Mouse (Mus musculus) 416B (cell line): ENCODE results near the gene Foxg1.

Experiments used
- DNase-seq: peaks from one replicate; pipeline ENCODE4 v3.0.0; 2011; ENCODE audit warnings: low read depth

Gene Foxg1

GRCm38 (mm10) chr12:49386081-49386805 is 3.8 kb downstream of the Foxg1 start:
- DNase-seq, result no peak

- no peak for DNase-seq
Measured at GRCm38 (mm10) chr12:49387856-49388598, 5.6 kb downstream of the Foxg1 start.

- no peak for DNase-seq
Measured at GRCm38 (mm10) chr12:49389666-49390065, 7.2 kb downstream of the Foxg1 start.

GRCm38 (mm10) chr12:49390257-49390656 is 7.8 kb downstream of the Foxg1 start:
- no peak for DNase-seq

- DNase-seq, result no peak
Measured at GRCm38 (mm10) chr12:49390926-49391304, 8.5 kb downstream of the Foxg1 start.

GRCm38 (mm10) chr12:49391305-49392040 is 9.0 kb downstream of the Foxg1 start:
- no peak for DNase-seq

- no peak for DNase-seq
Measured at GRCm38 (mm10) chr12:49392041-49392390, 9.6 kb downstream of the Foxg1 start.

- DNase-seq, result no peak
Measured at GRCm38 (mm10) chr12:49392876-49393275, 10.4 kb downstream of the Foxg1 start.

- no peak for DNase-seq
Measured at GRCm38 (mm10) chr12:49393639-49394038, 11.2 kb downstream of the Foxg1 start.

- no peak for DNase-seq
Measured at GRCm38 (mm10) chr12:49394181-49394580, 11.7 kb downstream of the Foxg1 start.

- no peak for DNase-seq
Measured at GRCm38 (mm10) chr12:49394836-49395235, 12.4 kb downstream of the Foxg1 start.

- no peak for DNase-seq
Measured at GRCm38 (mm10) chr12:49395969-49396368, 13.5 kb downstream of the Foxg1 start.

GRCm38 (mm10) chr12:49396776-49397175 is 14.3 kb downstream of the Foxg1 start:
- DNase-seq, result no peak

GRCm38 (mm10) chr12:49397443-49398162 is 15.1 kb downstream of the Foxg1 start:
- no peak for DNase-seq

- no peak for DNase-seq
Measured at GRCm38 (mm10) chr12:49398163-49398540, 15.7 kb downstream of the Foxg1 start.

- DNase-seq, result no peak
Measured at GRCm38 (mm10) chr12:49398636-49399035, 16.2 kb downstream of the Foxg1 start.

GRCm38 (mm10) chr12:49399611-49400010 is 17.2 kb downstream of the Foxg1 start:
- DNase-seq, result no peak

- no peak for DNase-seq
Measured at GRCm38 (mm10) chr12:49400036-49400852, 17.8 kb downstream of the Foxg1 start.

- DNase-seq, result no peak
Measured at GRCm38 (mm10) chr12:49400853-49401118, 18.3 kb downstream of the Foxg1 start.

GRCm38 (mm10) chr12:49401119-49401795 is 18.8 kb downstream of the Foxg1 start:
- no peak for DNase-seq

GRCm38 (mm10) chr12:49401796-49402130 is 19.3 kb downstream of the Foxg1 start:
- DNase-seq, result no peak
